Mouse (Mus musculus) cerebellum, postnatal 10 days (tissue): ENCODE results near the gene Fam174b.
A peak's percentile ranks its signal among the peaks of the same experiment; 100 is the strongest.

Source experiments
- DNase-seq, 2 experiments: peaks; one replicate each; pipeline ENCODE4 v3.0.0; 2021; ENCODE audit warnings: mixed read lengths in 2 of 2

Gene Fam174b

GRCm38 (mm10) chr7:73749983-73750382 lies 9.9 kb downstream of the Fam174b start:
- no peak for DNase-seq

DNA sequence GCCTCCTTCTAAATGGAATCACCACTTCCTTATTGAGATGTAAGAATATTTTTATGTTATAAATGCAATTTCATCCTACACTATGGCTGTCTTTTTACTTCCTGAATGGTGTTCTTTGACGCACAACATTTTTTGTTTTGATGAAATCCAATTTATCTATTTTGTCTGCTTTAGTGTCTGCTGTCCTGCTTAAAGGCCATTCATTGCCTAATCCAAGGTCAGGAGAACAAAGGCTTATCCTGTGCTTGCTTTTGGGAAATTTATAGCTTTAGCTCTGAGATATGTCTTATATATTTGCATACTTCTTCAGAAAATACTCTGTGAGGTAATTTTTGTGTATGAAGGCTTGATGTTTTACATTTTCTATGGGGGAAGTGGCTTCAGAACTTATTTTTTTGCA lies 13.5 kb downstream of the Fam174b start:
- no peak for DNase-seq

GRCm38 (mm10) chr7:73755377-73756110 lies 15.4 kb downstream of the Fam174b start:
- no peak for DNase-seq

GRCm38 (mm10) chr7:73761691-73762189 lies 21.6 kb downstream of the Fam174b start:
- DNase-seq = no peak

DNA sequence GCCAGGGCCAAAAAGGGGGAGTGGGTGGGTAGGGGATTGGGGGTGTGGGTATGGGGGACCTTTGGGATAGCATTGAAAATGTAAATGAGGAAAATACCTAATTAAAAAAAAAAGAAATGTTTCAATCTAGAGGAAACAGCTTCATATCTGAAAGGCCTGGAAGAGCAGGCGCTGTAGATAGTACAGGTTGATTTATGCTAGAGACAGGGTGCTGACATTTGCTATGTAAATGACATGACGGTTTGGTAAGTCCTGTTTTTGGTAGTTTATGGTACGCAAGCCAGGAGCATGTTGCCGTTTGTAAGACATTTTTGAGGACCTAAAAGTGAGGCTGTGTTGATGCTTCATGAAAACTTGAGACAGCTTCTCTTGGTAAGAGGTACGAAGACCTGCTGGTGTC lies 24.6 kb downstream of the Fam174b start:
- no peak for DNase-seq

- no peak for DNase-seq
Measured at GRCm38 (mm10) chr7:73765186-73765903, 25.2 kb downstream of the Fam174b start.

DNA sequence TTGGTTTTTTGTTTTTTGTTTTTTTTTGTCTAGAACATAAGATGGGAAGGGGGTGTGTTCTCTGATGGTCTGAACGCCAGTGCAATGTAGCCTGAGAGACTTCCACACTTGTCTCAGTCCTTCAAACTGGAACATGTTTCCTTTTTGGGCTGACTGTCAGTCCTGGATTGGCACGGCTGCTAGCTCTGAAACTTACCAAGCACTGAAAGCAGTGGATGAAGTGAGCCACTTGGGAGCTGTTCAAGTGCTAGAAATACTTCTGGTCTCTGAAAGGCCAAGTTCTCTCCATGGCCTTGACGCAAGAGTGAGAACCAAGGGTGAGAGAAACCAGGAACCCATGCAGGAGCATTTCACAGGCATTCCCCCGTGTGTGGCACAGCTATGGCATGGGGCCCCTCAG lies 29.1 kb downstream of the Fam174b start:
- DNase-seq = no peak

DNA sequence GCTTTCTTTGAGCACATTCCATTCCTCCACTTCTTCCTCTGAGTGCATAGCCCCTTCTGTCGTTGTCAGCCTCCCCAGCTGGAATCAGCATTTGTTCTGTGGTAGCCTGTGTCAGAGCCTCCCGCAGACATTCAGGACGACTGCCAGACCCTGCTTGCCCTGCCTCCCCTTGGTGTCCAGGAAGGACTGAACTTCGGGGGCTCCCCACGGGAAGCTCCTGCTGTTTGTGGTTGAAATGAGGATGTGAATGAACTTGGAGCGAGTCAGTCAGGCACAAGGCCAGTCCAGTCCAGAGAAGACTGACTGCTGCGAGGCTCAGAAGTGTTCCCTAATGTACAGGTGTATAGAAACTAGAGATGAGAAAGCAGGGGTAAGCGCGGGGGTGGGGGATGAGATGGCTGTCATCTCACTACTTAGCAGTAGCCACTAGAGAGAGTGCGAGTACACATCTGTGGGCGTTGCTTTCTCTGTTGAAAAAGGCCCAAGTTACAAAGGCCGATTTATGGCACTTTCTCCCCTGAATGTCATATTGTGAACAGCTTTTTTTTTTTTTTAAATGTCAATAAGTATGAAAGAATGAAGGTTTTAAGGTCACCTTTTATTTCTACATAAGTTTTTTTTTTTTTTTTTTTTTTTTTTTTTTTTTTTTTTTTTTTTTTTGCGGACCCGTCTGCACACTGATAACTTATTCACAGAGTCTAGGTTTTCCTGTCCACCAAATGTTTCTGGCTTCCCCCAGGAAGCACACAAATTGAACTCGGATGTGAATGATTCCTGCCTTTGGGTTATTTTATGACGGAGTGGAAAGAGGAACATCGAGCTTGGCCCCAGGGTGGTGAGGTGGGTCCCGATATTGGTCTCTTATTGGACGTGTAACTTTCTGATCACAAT lies 31.5 kb downstream of the Fam174b start:
- DNase-seq = peak; percentile 49 to 77

GRCm38 (mm10) chr7:73772275-73772765 lies 32.2 kb downstream of the Fam174b start:
- peak; percentile 22 to 39 for DNase-seq

- no peak for DNase-seq
Measured at GRCm38 (mm10) chr7:73774781-73775180, 34.7 kb downstream of the Fam174b start.

DNA sequence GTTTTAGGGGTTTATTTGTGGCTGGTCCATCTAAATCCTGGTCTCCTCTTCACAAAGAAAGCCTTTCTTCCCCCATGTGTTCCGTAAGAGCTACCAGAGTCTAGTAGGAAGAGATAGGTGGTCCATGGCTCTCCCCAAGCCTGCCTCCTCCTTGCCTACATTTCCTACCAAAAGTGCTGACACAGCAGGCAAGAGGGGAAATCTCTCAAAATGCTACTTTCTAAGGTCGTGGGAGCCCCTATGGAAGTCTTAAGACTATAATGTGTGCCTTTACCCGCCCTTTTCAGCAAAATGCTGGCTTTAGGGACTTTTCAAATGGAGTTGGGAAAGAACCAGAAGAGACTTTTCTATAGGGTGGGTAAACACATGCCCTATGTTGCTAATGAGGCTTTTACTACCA lies 37.7 kb downstream of the Fam174b start:
- no peak for DNase-seq

DNA sequence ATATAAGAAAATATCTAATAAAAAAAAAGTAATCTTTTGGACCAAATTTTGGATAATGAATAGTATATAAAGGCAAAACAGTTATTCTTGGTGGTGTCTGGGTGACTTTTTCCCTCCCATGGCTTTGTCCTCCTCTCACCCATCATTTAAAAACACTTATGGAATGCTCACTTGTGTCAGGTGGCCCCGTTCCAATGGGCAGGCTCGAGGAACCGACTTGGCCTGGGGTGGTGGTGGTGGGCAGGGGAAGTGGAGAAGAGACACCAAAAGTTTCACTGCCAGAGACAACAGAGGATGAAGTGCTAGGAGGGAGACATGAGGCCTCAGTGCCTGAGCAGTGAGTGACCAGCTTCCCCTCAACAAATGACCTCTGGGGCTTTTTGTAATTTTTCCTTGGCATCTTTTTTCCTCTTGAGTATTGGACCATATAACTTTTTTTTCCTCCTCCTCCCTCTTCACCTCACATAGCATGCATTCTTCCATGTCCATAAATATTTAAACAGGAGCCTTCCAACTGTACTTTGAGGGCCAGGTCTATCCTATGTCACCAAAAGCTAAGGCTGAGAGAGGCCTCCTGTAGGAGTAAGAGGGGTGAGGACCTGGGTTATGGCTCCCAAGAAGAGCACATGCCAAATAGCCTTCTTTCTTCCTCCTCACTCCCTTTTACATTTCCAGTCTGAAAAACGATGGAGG lies 44.8 kb downstream of the Fam174b start:
- DNase-seq = no peak

DNA sequence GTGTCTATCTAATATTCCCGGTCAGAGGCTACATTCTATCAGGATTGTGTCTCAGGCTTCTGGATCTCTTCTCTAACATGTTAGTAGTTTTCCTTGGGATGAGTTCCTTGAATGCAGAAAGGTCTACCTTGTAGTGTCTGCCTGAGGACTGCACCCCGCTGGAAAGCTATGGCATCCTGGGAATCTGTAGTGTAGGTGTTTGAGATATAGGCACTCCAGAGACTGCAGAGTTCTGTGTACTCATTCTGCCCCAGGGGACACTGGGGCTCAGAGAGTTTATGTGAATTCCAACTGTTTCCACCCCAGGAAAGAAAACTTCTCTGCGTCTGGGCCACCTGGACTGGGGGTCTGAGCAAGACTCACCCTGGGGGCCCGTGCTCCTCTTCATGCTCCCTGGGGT lies 45.7 kb downstream of the Fam174b start:
- DNase-seq = no peak

DNA sequence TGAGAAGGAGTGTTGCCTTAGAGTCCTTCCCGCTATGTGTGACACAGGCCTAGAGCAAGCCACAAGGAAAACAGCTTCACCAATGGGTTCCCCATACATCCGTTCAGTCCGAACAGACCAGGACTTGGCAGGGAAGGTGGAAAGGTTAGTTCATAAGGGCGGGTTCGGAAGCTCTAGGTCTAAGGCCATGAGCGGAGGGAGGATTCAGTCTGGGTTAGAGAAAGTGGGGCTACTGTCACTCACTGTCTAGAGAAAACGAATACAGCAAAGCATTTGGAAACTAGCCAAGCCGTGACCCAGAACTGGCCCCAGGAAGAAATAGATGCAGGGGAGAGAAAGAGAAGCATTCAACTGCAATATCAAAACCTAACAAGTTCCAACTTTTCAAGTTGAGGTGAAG lies 47.4 kb downstream of the Fam174b start:
- DNase-seq = peak in 1 of 2 experiments; percentile 16

GRCm38 (mm10) chr7:73791096-73791495 lies 51.0 kb downstream of the Fam174b start:
- DNase-seq = no peak

DNA sequence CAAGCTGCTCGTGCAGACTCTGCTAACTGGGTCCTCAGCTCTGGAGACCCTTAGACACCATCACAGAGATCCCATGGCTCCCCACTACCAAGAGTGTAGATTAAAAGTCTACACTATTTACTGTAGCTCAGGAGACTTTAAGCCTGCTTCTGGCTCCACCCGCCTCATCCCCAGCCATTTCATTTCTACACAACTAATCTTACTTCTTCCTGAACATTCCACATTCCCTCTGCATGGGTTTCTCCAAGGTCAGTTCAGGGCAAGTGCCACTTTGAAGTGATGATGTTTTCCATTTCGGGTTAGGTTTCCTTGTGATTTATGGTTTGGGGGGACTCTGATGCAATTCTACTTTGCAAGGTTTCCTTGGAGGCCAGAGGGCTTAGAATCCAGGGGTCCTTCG lies 52.1 kb downstream of the Fam174b start:
- DNase-seq = no peak

DNA sequence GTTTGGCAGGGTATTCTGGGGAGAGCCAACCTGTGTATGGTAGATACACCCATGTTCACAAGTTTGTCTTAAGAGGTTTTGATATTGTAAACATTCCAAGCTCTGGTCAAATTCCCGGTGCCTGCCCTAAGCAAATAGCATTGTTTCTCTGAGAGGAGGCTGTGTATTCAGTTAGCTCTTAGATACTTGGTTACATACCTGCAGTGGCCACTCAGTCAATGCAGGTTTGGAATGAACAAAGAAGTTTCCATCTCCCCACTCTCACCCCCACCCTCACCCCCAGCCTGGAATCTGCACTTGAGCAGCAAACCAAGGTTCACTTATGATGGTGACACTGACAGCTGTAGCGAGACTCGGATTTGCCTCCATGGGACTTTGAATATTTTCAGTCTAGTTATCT lies 52.5 kb downstream of the Fam174b start:
- no peak for DNase-seq

DNA sequence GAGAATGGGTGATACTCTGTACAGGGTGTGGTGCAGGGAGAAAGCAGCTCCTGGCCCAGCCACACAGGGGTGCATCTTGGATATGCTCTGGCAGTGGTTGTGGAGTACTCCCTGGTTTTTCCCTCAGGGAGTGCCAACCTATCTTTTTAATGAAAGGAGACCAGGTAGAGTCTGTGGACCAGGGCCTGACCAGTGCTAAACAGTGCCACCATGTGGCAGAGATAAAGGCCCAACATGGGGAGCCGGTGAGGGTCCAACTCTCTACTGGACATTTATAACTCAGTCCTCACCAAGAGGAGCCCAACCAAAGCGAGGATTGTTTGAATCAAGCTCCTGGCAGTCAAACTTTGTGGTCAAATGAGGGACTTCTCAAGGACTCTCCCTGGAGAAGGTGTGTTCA lies 69.2 kb downstream of the Fam174b start:
- peak; percentile 40 to 52 for DNase-seq

- no peak for DNase-seq
Measured at GRCm38 (mm10) chr7:73811439-73811838, 71.3 kb downstream of the Fam174b start.

DNA sequence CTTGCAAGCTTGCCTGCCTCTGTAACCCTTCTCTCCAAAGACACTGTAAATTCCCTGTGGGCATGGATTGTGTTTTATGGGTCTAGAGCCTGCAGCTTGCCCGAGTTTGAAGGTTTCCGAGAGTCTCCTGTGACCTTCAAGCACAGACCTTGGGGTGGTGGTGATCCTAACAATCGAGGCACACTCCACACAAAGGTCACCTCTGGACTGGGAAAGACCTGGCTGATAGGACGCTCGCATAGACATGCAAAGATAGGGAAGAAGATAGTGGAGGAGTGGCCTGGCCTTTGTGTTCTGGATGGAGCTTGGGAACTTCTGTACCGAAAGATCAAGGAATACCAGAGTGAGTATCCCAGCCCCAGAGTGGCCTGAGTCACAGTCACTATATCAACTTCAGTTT lies 72.1 kb downstream of the Fam174b start:
- no peak for DNase-seq

DNA sequence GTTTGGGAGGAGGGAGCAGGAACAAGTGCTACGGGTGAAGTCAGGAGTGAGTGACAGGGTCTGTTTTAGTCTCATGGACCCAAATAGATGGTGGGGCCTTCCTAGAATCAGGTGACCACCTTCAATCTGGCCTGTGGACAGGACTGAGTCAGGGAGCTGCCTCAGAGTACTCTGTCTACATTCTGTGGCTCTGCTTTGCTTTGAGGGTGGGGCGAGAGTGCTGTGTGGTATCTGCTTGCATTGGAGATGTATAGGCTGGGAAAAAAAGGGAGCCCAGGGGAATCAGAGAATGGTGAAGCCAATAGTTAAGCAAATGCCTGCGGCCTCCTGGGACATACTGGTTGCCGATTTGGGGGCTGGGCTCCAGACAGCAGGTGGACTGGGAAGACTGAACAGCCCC lies 73.8 kb downstream of the Fam174b start:
- DNase-seq = no peak

DNA sequence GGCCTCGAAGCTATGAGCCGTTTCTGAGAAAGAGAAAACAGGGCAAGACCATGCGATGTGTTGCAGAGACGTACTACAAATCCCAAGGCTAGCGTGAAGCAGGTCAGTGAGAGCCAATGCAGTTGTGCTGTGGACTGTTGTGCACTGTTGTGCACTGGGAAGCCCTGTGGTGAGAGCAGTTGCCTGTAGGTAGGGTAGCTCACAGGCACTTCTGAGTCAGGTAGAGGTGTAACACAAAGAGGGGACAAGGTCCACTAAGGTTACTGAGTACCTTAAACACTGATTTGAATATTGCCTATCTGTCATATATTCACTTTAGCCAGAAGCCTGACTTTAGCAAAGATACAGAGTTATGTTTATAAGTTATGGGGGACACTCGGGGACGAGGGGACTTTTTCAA lies 74.4 kb downstream of the Fam174b start:
- DNase-seq = no peak
